In genomic region chr11:59425671-59426101, GRCm38 (mm10) we compare ENCODE assay signal across 10 mouse cellular contexts. TPM values are rescaled to one million over a fixed set of nuclear protein-coding genes. Genes with fewer than 3 reads are reported as not detected.
DNase-seq lines count a peak whose midpoint lies in the region; ATAC-seq and TF ChIP-seq lines count a peak whose summit lies in the region.
"Had no signal": no experiment of that assay in that cellular context is flagged by ENCODE, and none has a peak within 500 bp of the region (broad histone marks: within the 10 kb centered on the region; RNA-seq: fewer than 3 reads in every experiment).

No protein-coding gene starts in this region.

- peaks cover 6% of the 10 kb centered on the region for H3K36me3 ChIP-seq in embryonic facial prominence, embryonic 11.5 days (replicated peaks; ENCODE audit: control insufficient read depth, insufficient read depth, low read depth, low read length)
- H3K36me3 ChIP-seq in embryonic facial prominence, embryonic 10.5 days (replicated peaks) = peaks cover 85% of the 10 kb centered on the region
- peaks cover 14% of the 10 kb centered on the region; the same call in 1 of the 2 replicates for H3K36me3 ChIP-seq in liver, adult 2 months (ENCODE audit: control insufficient read depth, insufficient read depth, low read length)
- H3K36me3 ChIP-seq in liver, embryonic 11.5 days (ENCODE audit: control insufficient read depth, insufficient read depth, low read length) = peaks cover 9% of the 10 kb centered on the region; the same call in 1 of the 2 replicates
- peaks cover 66% of the 10 kb centered on the region for H3K36me3 ChIP-seq in embryonic facial prominence, embryonic 14.5 days (ENCODE audit: control insufficient read depth, insufficient read depth, low read length)
- H3K36me3 ChIP-seq in midbrain, embryonic 16.5 days (ENCODE audit: control insufficient read depth, insufficient read depth, low read length) = peaks cover 48% of the 10 kb centered on the region

- no peaks in the 10 kb centered on the region for H3K9me3 ChIP-seq in embryonic facial prominence, embryonic 11.5 days (replicated peaks; ENCODE audit: control insufficient read depth, low read length)
- no peaks in the 10 kb centered on the region for H3K9me3 ChIP-seq in embryonic facial prominence, embryonic 10.5 days
- no peaks in the 10 kb centered on the region for H3K9me3 ChIP-seq in liver, embryonic 11.5 days (ENCODE audit: control insufficient read depth, low read length)
- H3K9me3 ChIP-seq in embryonic facial prominence, embryonic 14.5 days (ENCODE audit: control insufficient read depth, low read length) = no peaks in the 10 kb centered on the region
- H3K9me3 ChIP-seq in midbrain, embryonic 16.5 days (replicated peaks; ENCODE audit: control insufficient read depth, low read length, poor library complexity, severe bottlenecking) = no peaks in the 10 kb centered on the region
- H3K9me3 ChIP-seq: neural tube, embryonic 12.5 days had no signal

- H3K4me1 ChIP-seq in embryonic facial prominence, embryonic 11.5 days (ENCODE audit: control insufficient read depth, insufficient read depth, low read length) = no peaks in the 10 kb centered on the region
- H3K4me1 ChIP-seq in embryonic facial prominence, embryonic 10.5 days = peaks cover 9% of the 10 kb centered on the region
- peaks cover 29% of the 10 kb centered on the region for H3K4me1 ChIP-seq in liver, adult 2 months (ENCODE audit: control insufficient read depth, insufficient read depth, low read length)
- H3K4me1 ChIP-seq in liver, embryonic 11.5 days (replicated peaks; ENCODE audit: control insufficient read depth, insufficient read depth, low read length) = no peaks in the 10 kb centered on the region; the same call in 1 of the 2 replicates
- peaks cover 7% of the 10 kb centered on the region; the same call in 1 of the 2 replicates for H3K4me1 ChIP-seq in embryonic facial prominence, embryonic 14.5 days (ENCODE audit: control insufficient read depth, insufficient read depth, low read length)
- H3K4me1 ChIP-seq in midbrain, embryonic 16.5 days (ENCODE audit: control insufficient read depth, insufficient read depth, low read length) = no peaks in the 10 kb centered on the region; the same call in 1 of the 2 replicates
- H3K4me1 ChIP-seq: neural tube, embryonic 12.5 days had no signal

- TF ChIP-seq CTCF in liver, adult 2 months (IDR thresholded peaks at IDR 0.05; ENCODE audit: low read depth, low read length) = 0 out of 2 replicates have a peak, but pooled peaks have one; percentile 27

- H3K9ac ChIP-seq in embryonic facial prominence, embryonic 11.5 days (replicated peaks; ENCODE audit: low read length) = no peak overlapping the region
- no peak overlapping the region; the same call in 1 of the 2 replicates for H3K9ac ChIP-seq in liver, adult 2 months (ENCODE audit: low read depth, low read length)
- H3K9ac ChIP-seq in liver, embryonic 11.5 days (ENCODE audit: low read depth, low read length) = no peak overlapping the region
- no peak overlapping the region for H3K9ac ChIP-seq in embryonic facial prominence, embryonic 14.5 days (ENCODE audit: low read depth, low read length)
- H3K9ac ChIP-seq in midbrain, embryonic 16.5 days (ENCODE audit: low read depth, low read length) = no peak overlapping the region
- H3K9ac ChIP-seq: neural tube, embryonic 12.5 days had no signal

- peak; percentile 52 for DNase-seq in embryonic facial prominence, embryonic 11.5 days (ENCODE audit: low spot score)
- no peak for DNase-seq in embryonic facial prominence, embryonic 10.5 days (ENCODE audit: low spot score)
- no peak for DNase-seq in liver, adult 2 months (ENCODE audit: extremely low read depth, low read depth, low spot score)
- no peak for DNase-seq in liver, embryonic 11.5 days (ENCODE audit: low spot score)
- peak; percentile 86 for DNase-seq in embryonic facial prominence, embryonic 14.5 days (ENCODE audit: low spot score)
- peak; percentile 75 for DNase-seq in thymus, postnatal 14 days

- no peak for TF ChIP-seq POLR2A in liver, adult 2 months (IDR thresholded peaks at IDR 0.05; ENCODE audit: extremely low read depth, insufficient read depth, low read length)

- no peak overlapping the region for H3K27ac ChIP-seq in embryonic facial prominence, embryonic 11.5 days (replicated peaks; ENCODE audit: low read depth, low read length)
- no peak overlapping the region for H3K27ac ChIP-seq in embryonic facial prominence, embryonic 10.5 days (replicated peaks)
- H3K27ac ChIP-seq in liver, adult 2 months (replicated peaks; ENCODE audit: insufficient read depth, low read depth, low read length) = peak overlapping the region; percentile 28; the same call in 1 of the 2 replicates
- H3K27ac ChIP-seq in liver, embryonic 11.5 days (ENCODE audit: low read depth, low read length) = no peak overlapping the region
- H3K27ac ChIP-seq in embryonic facial prominence, embryonic 14.5 days (replicated peaks; ENCODE audit: low read depth, low read length) = peak overlapping the region; percentile 39; the same call in 1 of the 2 replicates
- H3K27ac ChIP-seq in midbrain, embryonic 16.5 days (ENCODE audit: low read length) = no peak overlapping the region
- H3K27ac ChIP-seq: neural tube, embryonic 12.5 days had no signal

- H3K27me3 ChIP-seq in embryonic facial prominence, embryonic 11.5 days (ENCODE audit: control insufficient read depth, insufficient read depth, low read length) = no peaks in the 10 kb centered on the region
- no peaks in the 10 kb centered on the region for H3K27me3 ChIP-seq in embryonic facial prominence, embryonic 10.5 days (replicated peaks; ENCODE audit: low read depth, poor library complexity, severe bottlenecking)
- no peaks in the 10 kb centered on the region for H3K27me3 ChIP-seq in liver, adult 2 months (ENCODE audit: control insufficient read depth, insufficient read depth, low read length)
- H3K27me3 ChIP-seq in liver, embryonic 11.5 days (replicated peaks; ENCODE audit: control insufficient read depth, insufficient read depth, low read length) = no peaks in the 10 kb centered on the region
- no peaks in the 10 kb centered on the region for H3K27me3 ChIP-seq in embryonic facial prominence, embryonic 14.5 days (replicated peaks; ENCODE audit: control insufficient read depth, insufficient read depth, low read length)
- H3K27me3 ChIP-seq in midbrain, embryonic 16.5 days (ENCODE audit: control insufficient read depth, insufficient read depth, low read depth, low read length) = no peaks in the 10 kb centered on the region
- H3K27me3 ChIP-seq: neural tube, embryonic 12.5 days had no signal

- H3K4me3 ChIP-seq in embryonic facial prominence, embryonic 11.5 days (ENCODE audit: low read depth, low read length) = no peak overlapping the region
- no peak overlapping the region for H3K4me3 ChIP-seq in embryonic facial prominence, embryonic 10.5 days
- H3K4me3 ChIP-seq in liver, adult 2 months (ENCODE audit: insufficient read depth, low read depth, low read length) = no peak overlapping the region
- no peak overlapping the region for H3K4me3 ChIP-seq in liver, embryonic 11.5 days (ENCODE audit: low read depth, low read length)
- no peak overlapping the region for H3K4me3 ChIP-seq in embryonic facial prominence, embryonic 14.5 days (ENCODE audit: low read depth, low read length)
- H3K4me3 ChIP-seq in midbrain, embryonic 16.5 days (ENCODE audit: low read depth, low read length) = no peak overlapping the region
- H3K4me3 ChIP-seq: neural tube, embryonic 12.5 days had no signal

- WGBS in embryonic facial prominence, embryonic 11.5 days = 66% methylated on average over 7 of the region's 7 CpGs
- 64% methylated on average over 7 of the region's 7 CpGs for WGBS in embryonic facial prominence, embryonic 10.5 days
- WGBS in liver, adult 2 months = 70% methylated on average over 7 of the region's 7 CpGs
- WGBS in liver, embryonic 11.5 days = 60% methylated on average over 7 of the region's 7 CpGs
- WGBS in embryonic facial prominence, embryonic 14.5 days = 32% methylated on average over 7 of the region's 7 CpGs
- 62% methylated on average over 7 of the region's 7 CpGs for WGBS in midbrain, embryonic 16.5 days

- H3K79me2 ChIP-seq in liver, adult 2 months (ENCODE audit: control insufficient read depth, insufficient read depth, low read length) = peaks cover 27% of the 10 kb centered on the region; the same call in 1 of the 2 replicates

- no peak overlapping the region for H3K4me2 ChIP-seq in embryonic facial prominence, embryonic 11.5 days (ENCODE audit: low read depth, low read length)
- H3K4me2 ChIP-seq in liver, embryonic 11.5 days = no peak overlapping the region
- H3K4me2 ChIP-seq in embryonic facial prominence, embryonic 14.5 days (ENCODE audit: low read depth, low read length) = no peak overlapping the region
- no peak overlapping the region for H3K4me2 ChIP-seq in midbrain, embryonic 16.5 days (ENCODE audit: low read length)
- H3K4me2 ChIP-seq: neural tube, embryonic 12.5 days had no signal

- no peak for ATAC-seq in embryonic facial prominence, embryonic 11.5 days (replicated peaks; ENCODE audit: insufficient number of reproducible peaks, low FRiP score, low TSS enrichment, low read depth)
- no peak for ATAC-seq in liver, embryonic 11.5 days (replicated peaks; ENCODE audit: low FRiP score)
- ATAC-seq in embryonic facial prominence, embryonic 14.5 days (ENCODE audit: low read depth) = peak; percentile 69; the same call in 1 of the 2 replicates
- peak; percentile 49 for ATAC-seq in megakaryocyte, adult 5-6 weeks (ENCODE audit: poor library complexity, severe bottlenecking)
- ATAC-seq in midbrain, embryonic 16.5 days = no peak

RNA-seq across cellular contexts. Expression of gene Jmjd4, which starts 24.2 kb away (rescaled TPM):
- polyA plus RNA-seq in embryonic facial prominence, embryonic 11.5 days (2014; fragmentation: Nextera tagmentation; extraction: Ambion mirVana) = 16.1 and 16.2 TPM in 2 replicates
- 19.1 and 19.6 TPM in 2 replicates for polyA plus RNA-seq in embryonic facial prominence, embryonic 10.5 days (2016; fragmentation: Nextera tagmentation; extraction: Ambion mirVana)
- 5.0 and 5.4 TPM in 2 replicates for total RNA-seq in liver, adult 2 months (2014; rRNA removed)
- 3.8 and 4.7 TPM in 2 replicates for polyA plus RNA-seq in liver, adult 2 months (2012; rRNA removed)
- 10.8 and 12.7 TPM in 2 replicates for polyA plus RNA-seq in liver, embryonic 11.5 days (2014; fragmentation: Nextera tagmentation; extraction: Ambion mirVana)
- 9.7 and 11.1 TPM in 2 replicates for polyA plus RNA-seq in embryonic facial prominence, embryonic 14.5 days (2014; fragmentation: Nextera tagmentation; extraction: Ambion mirVana)
- total RNA-seq in megakaryocyte, adult 5-6 weeks (2015) = 1.9 and 2.3 TPM in 2 replicates
- 1.8 and 2.0 TPM in 2 replicates for total RNA-seq in megakaryocyte, adult 5-6 weeks (2017)
- 17.9 and 18.3 TPM in 2 replicates for polyA plus RNA-seq in midbrain, embryonic 16.5 days (2015; fragmentation: Nextera tagmentation; extraction: Ambion mirVana)

RNA-seq across cellular contexts. Expression of gene Snap47, which starts 25.3 kb away (rescaled TPM):
- 177 and 191 TPM in 2 replicates for polyA plus RNA-seq in embryonic facial prominence, embryonic 11.5 days (2014; fragmentation: Nextera tagmentation; extraction: Ambion mirVana)
- polyA plus RNA-seq in embryonic facial prominence, embryonic 10.5 days (2016; fragmentation: Nextera tagmentation; extraction: Ambion mirVana) = 128 and 134 TPM in 2 replicates
- 60.0 and 60.4 TPM in 2 replicates for total RNA-seq in liver, adult 2 months (2014; rRNA removed)
- polyA plus RNA-seq in liver, adult 2 months (2012; rRNA removed) = 70.9 and 76.3 TPM in 2 replicates
- 57.9 and 67.4 TPM in 2 replicates for polyA plus RNA-seq in liver, embryonic 11.5 days (2014; fragmentation: Nextera tagmentation; extraction: Ambion mirVana)
- polyA plus RNA-seq in embryonic facial prominence, embryonic 14.5 days (2014; fragmentation: Nextera tagmentation; extraction: Ambion mirVana) = 124 and 142 TPM in 2 replicates
- total RNA-seq in megakaryocyte, adult 5-6 weeks (2015) = 2.9 and 3.3 TPM in 2 replicates
- 4.9 and 8.1 TPM in 2 replicates for total RNA-seq in megakaryocyte, adult 5-6 weeks (2017)
- polyA plus RNA-seq in midbrain, embryonic 16.5 days (2015; fragmentation: Nextera tagmentation; extraction: Ambion mirVana) = 557 and 614 TPM in 2 replicates

RNA-seq across cellular contexts. Expression of gene Zfp867, which starts 46.6 kb away (rescaled TPM):
- polyA plus RNA-seq in embryonic facial prominence, embryonic 11.5 days (2014; fragmentation: Nextera tagmentation; extraction: Ambion mirVana) = 10.3 and 11.8 TPM in 2 replicates
- 8.6 and 9.3 TPM in 2 replicates for polyA plus RNA-seq in embryonic facial prominence, embryonic 10.5 days (2016; fragmentation: Nextera tagmentation; extraction: Ambion mirVana)
- 3.2 and 4.1 TPM in 2 replicates for total RNA-seq in liver, adult 2 months (2014; rRNA removed)
- 0.34 and 0.39 TPM in 2 replicates for polyA plus RNA-seq in liver, adult 2 months (2012; rRNA removed)
- 3.2 and 3.6 TPM in 2 replicates for polyA plus RNA-seq in liver, embryonic 11.5 days (2014; fragmentation: Nextera tagmentation; extraction: Ambion mirVana)
- 8.8 and 11.0 TPM in 2 replicates for polyA plus RNA-seq in embryonic facial prominence, embryonic 14.5 days (2014; fragmentation: Nextera tagmentation; extraction: Ambion mirVana)
- total RNA-seq in megakaryocyte, adult 5-6 weeks (2015) = 0.40 and 1.2 TPM in 2 replicates
- 0.59 and 0.77 TPM in 2 replicates for total RNA-seq in megakaryocyte, adult 5-6 weeks (2017)
- polyA plus RNA-seq in midbrain, embryonic 16.5 days (2015; fragmentation: Nextera tagmentation; extraction: Ambion mirVana) = 14.2 and 14.4 TPM in 2 replicates

RNA-seq across cellular contexts. Expression of gene Prss38, which starts 50.2 kb away (rescaled TPM):
- polyA plus RNA-seq in embryonic facial prominence, embryonic 11.5 days (2014; fragmentation: Nextera tagmentation; extraction: Ambion mirVana) = 0.17 TPM in 1 of 2 replicates, not detected in the other
- polyA plus RNA-seq in embryonic facial prominence, embryonic 10.5 days (2016; fragmentation: Nextera tagmentation; extraction: Ambion mirVana) = not detected in 2 replicates
- not detected in 2 replicates for total RNA-seq in liver, adult 2 months (2014; rRNA removed)
- not detected in 2 replicates for polyA plus RNA-seq in liver, adult 2 months (2012; rRNA removed)
- polyA plus RNA-seq in liver, embryonic 11.5 days (2014; fragmentation: Nextera tagmentation; extraction: Ambion mirVana) = not detected in 2 replicates
- polyA plus RNA-seq in embryonic facial prominence, embryonic 14.5 days (2014; fragmentation: Nextera tagmentation; extraction: Ambion mirVana) = not detected in 2 replicates
- not detected in 2 replicates for total RNA-seq in megakaryocyte, adult 5-6 weeks (2015)
- total RNA-seq in megakaryocyte, adult 5-6 weeks (2017) = not detected in 2 replicates
- polyA plus RNA-seq in midbrain, embryonic 16.5 days (2015; fragmentation: Nextera tagmentation; extraction: Ambion mirVana) = not detected in 2 replicates
- polyA plus RNA-seq: gonadal fat pad, adult 2 months; neural tube, embryonic 12.5 days had no signal

Comparison
In these comparisons a context has a peak if more than half of its experiments do, and no peak if none do; other contexts are left out.
1. ATAC-seq: peak in embryonic facial prominence, embryonic 14.5 days (single experiment) and megakaryocyte, adult 5-6 weeks (single experiment); none in embryonic facial prominence, embryonic 11.5 days (single experiment), liver, embryonic 11.5 days (single experiment) and midbrain, embryonic 16.5 days (single experiment).
2. DNase-seq: peak in embryonic facial prominence, embryonic 11.5 days (single experiment), embryonic facial prominence, embryonic 14.5 days (single experiment) and thymus, postnatal 14 days (single experiment); none in embryonic facial prominence, embryonic 10.5 days (single experiment), liver, adult 2 months (single experiment) and liver, embryonic 11.5 days (single experiment).
3. H3K27ac ChIP-seq: peak in liver, adult 2 months (single experiment) and embryonic facial prominence, embryonic 14.5 days (single experiment); none in embryonic facial prominence, embryonic 11.5 days (single experiment), embryonic facial prominence, embryonic 10.5 days (single experiment), liver, embryonic 11.5 days (single experiment) and midbrain, embryonic 16.5 days (single experiment).